Mouse (Mus musculus) myocyte (in vitro differentiated cells): ENCODE data around the gene Pex5. TPM values are rescaled to one million over a fixed set of nuclear protein-coding genes. Genes with fewer than 3 reads are reported as not detected.

Experiments used
- H3K27me3 ChIP-seq: one replicate; pipeline ENCODE4 v1.6.1; 2011; ENCODE audit not compliant: control insufficient read depth, insufficient read depth, insufficient read length
- H3K36me3 ChIP-seq: one replicate; pipeline ENCODE4 v1.6.1; 2011; ENCODE audit not compliant: control insufficient read depth, insufficient read depth
- H3K4me2 ChIP-seq: one replicate; pipeline ENCODE4 v1.6.1; 2011; ENCODE audit warnings: low read depth, control low read depth
- H3K4me3 ChIP-seq: one replicate; pipeline ENCODE4 v1.5.1; 2011; ENCODE audit warnings: mild to moderate bottlenecking, control low read depth, moderate library complexity
- H3K79me2 ChIP-seq: one replicate; pipeline ENCODE4 v1.6.1; 2011; ENCODE audit not compliant: control insufficient read depth, insufficient read depth
- H3ac ChIP-seq: one replicate; pipeline ENCODE4 v1.6.1; 2011; ENCODE audit not compliant: control insufficient read depth, insufficient read length
- CEBPB ChIP-seq: IDR thresholded peaks from 2 replicates; pipeline ENCODE4 v1.6.1; 2011; ENCODE audit warnings: mild to moderate bottlenecking, moderate library complexity; ENCODE audit not compliant: poor library complexity, insufficient read depth, severe bottlenecking
- E2F4 ChIP-seq: IDR thresholded peaks from one replicate; pipeline ENCODE4 v1.6.1; 2011; ENCODE audit warnings: mild to moderate bottlenecking, control low read depth, moderate library complexity; ENCODE audit not compliant: insufficient read depth
- MAX ChIP-seq: IDR thresholded peaks from one replicate; pipeline ENCODE4 v1.6.1; 2011; ENCODE audit warnings: low read depth, mild to moderate bottlenecking, control low read depth
- MYOD1 ChIP-seq, 3 experiments: IDR thresholded peaks; one replicate each; pipeline ENCODE4 v1.6.1; 2011; ENCODE audit warnings: control low read depth in 2 of 3, low read depth in 2 of 3, mild to moderate bottlenecking in 2 of 3, moderate library complexity in 1 of 3; ENCODE audit not compliant: insufficient read length in 2 of 3, control insufficient read depth in 1 of 3
- MYOG ChIP-seq, 3 experiments: IDR thresholded peaks; one replicate each; pipeline ENCODE4 v1.6.1; 2011; ENCODE audit warnings: control low read depth in 2 of 3, low read depth in 2 of 3, mild to moderate bottlenecking in 2 of 3; ENCODE audit not compliant: insufficient read length in 2 of 3, control insufficient read depth in 1 of 3, insufficient read depth in 1 of 3
- POLR2A ChIP-seq: IDR thresholded peaks from one replicate; pipeline ENCODE4 v1.6.1; 2011; ENCODE audit warnings: low read depth, mild to moderate bottlenecking, control low read depth, moderate library complexity; ENCODE audit not compliant: insufficient read length
- POLR2AphosphoS2 ChIP-seq: IDR thresholded peaks from one replicate; pipeline ENCODE4 v1.6.1; 2011; ENCODE audit warnings: low read depth, control low read depth; ENCODE audit not compliant: insufficient read length
- REST ChIP-seq: IDR thresholded peaks from one replicate; pipeline ENCODE4 v1.6.1; 2011; ENCODE audit warnings: mild to moderate bottlenecking, control low read depth, moderate library complexity; ENCODE audit not compliant: insufficient read depth, insufficient read length
- SRF ChIP-seq: IDR thresholded peaks from one replicate; pipeline ENCODE4 v1.6.1; 2011; ENCODE audit warnings: low read depth; ENCODE audit not compliant: control insufficient read depth, insufficient read length
- TCF12 ChIP-seq: IDR thresholded peaks from one replicate; pipeline ENCODE4 v1.6.1; 2011; ENCODE audit warnings: mild to moderate bottlenecking, control low read depth; ENCODE audit not compliant: poor library complexity, insufficient read depth, severe bottlenecking
- TCF3 ChIP-seq: IDR thresholded peaks from one replicate; pipeline ENCODE4 v1.6.1; 2011; ENCODE audit warnings: low read depth, control low read depth; ENCODE audit not compliant: insufficient read length
- USF1 ChIP-seq: IDR thresholded peaks from one replicate; pipeline ENCODE4 v1.6.1; 2011; ENCODE audit warnings: low read depth, mild to moderate bottlenecking, control low read depth, moderate library complexity
- polyA plus RNA-seq: library from polyadenylated mRNA; unstranded; fragments of >200 nt; fragmentation: generic; extraction: Trizol; gene quantifications from one replicate; pipeline ENCODE4 v1.2.1, GENCODE M21; 2012; ENCODE audit warnings: missing spikeins

The Pex5 gene
- polyA plus RNA-seq, 1 experiment, result 33.4 TPM

DNA sequence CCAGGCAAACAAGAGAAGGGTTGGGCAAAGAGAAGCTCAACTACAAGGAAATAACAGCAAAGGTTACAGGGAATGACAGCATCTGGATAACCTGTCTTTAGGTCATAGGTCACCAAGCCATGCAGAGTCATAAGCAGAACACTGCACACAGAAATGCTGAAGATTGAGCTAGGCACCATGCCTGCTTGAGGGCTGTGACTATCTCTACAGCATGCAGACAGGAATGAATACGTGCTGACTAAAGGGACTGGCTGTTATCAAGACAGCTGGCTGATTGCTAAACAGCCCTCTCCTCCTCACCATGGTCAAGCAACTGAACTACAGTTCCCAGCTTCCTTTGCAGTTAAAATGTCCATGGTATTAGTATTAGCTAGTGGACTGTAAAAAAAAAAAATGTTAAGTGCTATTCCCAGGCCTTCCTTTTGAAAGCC is 9.2 kb upstream of the Pex5 start:
- TF ChIP-seq MAX (no peak), MYOD1 (IDR thresholded peaks at IDR 0.05; ENCODE audit: control insufficient read depth in 1 of 3, insufficient read length in 2 of 3, low read depth in 2 of 3) (no peak), CEBPB (no peak), POLR2AphosphoS2 (no peak), TCF3 (no peak), POLR2A (no peak), TCF12 (no peak)
- Histone ChIP-seq H3K4me2 (no peak overlapping the region), H3K4me3 (no peak overlapping the region), H3K27me3 (no peaks in the 10 kb centered on the region), H3ac (no peak overlapping the region), H3K79me2 (no peaks in the 10 kb centered on the region), H3K36me3 (no peaks in the 10 kb centered on the region)

DNA sequence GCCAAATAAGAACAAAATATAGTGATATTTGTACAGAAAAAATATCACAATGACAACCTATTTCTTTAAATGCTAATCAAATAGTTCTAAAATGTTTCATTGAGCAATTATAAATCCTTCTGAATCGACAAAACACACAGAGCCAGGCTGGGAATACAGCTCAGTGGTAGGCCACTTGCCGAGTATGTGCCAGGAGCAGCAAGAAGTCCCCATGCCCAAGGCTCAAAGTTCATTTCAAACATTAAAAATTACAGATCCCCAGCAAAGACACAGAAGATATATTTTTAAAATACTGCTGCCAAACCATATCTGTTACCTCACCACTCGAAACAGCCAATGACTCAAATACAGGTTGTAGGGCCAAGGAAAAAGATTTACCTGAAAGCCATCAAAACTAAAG is 3.8 kb upstream of the Pex5 start:
- Histone ChIP-seq H3K27me3 (no peaks in the 10 kb centered on the region), H3ac (no peak overlapping the region), H3K36me3 (no peaks in the 10 kb centered on the region), H3K4me2 (no peak overlapping the region), H3K4me3 (no peak overlapping the region), H3K79me2 (peaks cover 8% of the 10 kb centered on the region)
- no peak for TF ChIP-seq MAX
- no peak for TF ChIP-seq E2F4
- no peak for TF ChIP-seq POLR2AphosphoS2
- no peak for TF ChIP-seq MYOG (IDR thresholded peaks at IDR 0.05; ENCODE audit: control insufficient read depth in 1 of 3, insufficient read depth in 1 of 3, insufficient read length in 2 of 3, low read depth in 2 of 3)
- no peak for TF ChIP-seq REST
- no peak for TF ChIP-seq POLR2A
- no peak for TF ChIP-seq CEBPB
- TF ChIP-seq TCF3, result no peak

DNA sequence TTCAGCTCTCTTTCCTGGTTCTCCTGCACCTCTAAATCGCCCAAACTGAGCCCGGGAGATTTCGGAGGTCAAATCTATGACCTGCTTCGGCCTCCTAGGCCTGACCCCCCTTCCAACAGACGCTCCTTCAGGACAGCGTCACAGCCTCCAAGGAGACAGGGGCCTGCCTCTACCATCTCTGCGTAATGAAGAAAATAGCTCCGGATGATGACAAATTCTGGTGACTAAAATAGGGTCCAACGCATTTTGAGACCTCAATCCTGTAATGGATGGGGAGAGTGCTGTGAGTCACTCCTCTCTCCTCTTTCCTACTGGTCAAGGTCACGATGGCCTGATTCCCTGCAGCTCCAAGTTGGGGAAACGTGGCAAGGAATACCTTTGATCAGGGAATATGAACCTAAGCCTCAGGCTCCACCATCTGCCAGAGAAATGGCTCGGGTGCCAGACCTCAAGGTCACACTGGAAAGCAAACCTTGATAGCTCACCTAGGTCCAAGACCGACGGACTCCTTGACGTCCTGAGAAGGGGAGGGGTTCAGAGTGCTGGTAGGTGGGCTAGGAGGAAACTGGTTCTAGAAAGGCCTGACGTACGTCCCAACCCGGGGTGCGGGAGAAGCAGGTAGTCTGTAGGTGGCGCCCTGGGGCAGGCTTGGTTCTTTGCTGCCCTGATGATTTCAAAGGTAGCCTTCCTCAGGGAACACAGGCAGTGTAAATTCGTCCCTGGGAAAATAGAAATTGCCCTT is 651 bp upstream of the Pex5 start:
- Histone ChIP-seq H3K79me2 (peaks cover 24% of the 10 kb centered on the region), H3K36me3 (peaks cover 15% of the 10 kb centered on the region), H3ac (peak overlapping the region; percentile 51), H3K4me3 (peak overlapping the region; percentile 72), H3K4me2 (peak overlapping the region; percentile 89), H3K27me3 (no peaks in the 10 kb centered on the region)
- TF ChIP-seq POLR2AphosphoS2 (no peak), MAX (no peak), SRF (no peak), POLR2A (peak; percentile 4), TCF12 (no peak), USF1 (no peak), TCF3 (no peak), E2F4 (no peak)

- no peaks in the 10 kb centered on the region for H3K27me3 ChIP-seq
- peak in 1 of 3 experiments; percentile 8 for TF ChIP-seq MYOG (IDR thresholded peaks at IDR 0.05; ENCODE audit: control insufficient read depth in 1 of 3, insufficient read depth in 1 of 3, insufficient read length in 2 of 3, low read depth in 2 of 3)
- TF ChIP-seq POLR2A, result no peak
- peak overlapping the region; percentile 72 for H3K4me3 ChIP-seq
- peak overlapping the region; percentile 51 for H3ac ChIP-seq
- peaks cover 15% of the 10 kb centered on the region for H3K36me3 ChIP-seq
- peaks cover 31% of the 10 kb centered on the region for H3K79me2 ChIP-seq
- H3K4me2 ChIP-seq, result peak overlapping the region; percentile 70
These were observed 529 bp downstream of the Pex5 start for GRCm38 (mm10) chr6:124414150-124414926.

GRCm38 (mm10) chr6:124413770-124414149 is 1.1 kb downstream of the Pex5 start:
- TF ChIP-seq TCF12, result no peak
- TF ChIP-seq TCF3, result no peak
- peak overlapping the region; percentile 51 for H3ac ChIP-seq
- peaks cover 31% of the 10 kb centered on the region for H3K79me2 ChIP-seq
- H3K4me2 ChIP-seq, result peak overlapping the region; percentile 70
- peak overlapping the region; percentile 72 for H3K4me3 ChIP-seq
- H3K36me3 ChIP-seq, result peaks cover 20% of the 10 kb centered on the region
- H3K27me3 ChIP-seq, result no peaks in the 10 kb centered on the region
